Mouse (Mus musculus): ENCODE data around the gene Baat.

DNA sequence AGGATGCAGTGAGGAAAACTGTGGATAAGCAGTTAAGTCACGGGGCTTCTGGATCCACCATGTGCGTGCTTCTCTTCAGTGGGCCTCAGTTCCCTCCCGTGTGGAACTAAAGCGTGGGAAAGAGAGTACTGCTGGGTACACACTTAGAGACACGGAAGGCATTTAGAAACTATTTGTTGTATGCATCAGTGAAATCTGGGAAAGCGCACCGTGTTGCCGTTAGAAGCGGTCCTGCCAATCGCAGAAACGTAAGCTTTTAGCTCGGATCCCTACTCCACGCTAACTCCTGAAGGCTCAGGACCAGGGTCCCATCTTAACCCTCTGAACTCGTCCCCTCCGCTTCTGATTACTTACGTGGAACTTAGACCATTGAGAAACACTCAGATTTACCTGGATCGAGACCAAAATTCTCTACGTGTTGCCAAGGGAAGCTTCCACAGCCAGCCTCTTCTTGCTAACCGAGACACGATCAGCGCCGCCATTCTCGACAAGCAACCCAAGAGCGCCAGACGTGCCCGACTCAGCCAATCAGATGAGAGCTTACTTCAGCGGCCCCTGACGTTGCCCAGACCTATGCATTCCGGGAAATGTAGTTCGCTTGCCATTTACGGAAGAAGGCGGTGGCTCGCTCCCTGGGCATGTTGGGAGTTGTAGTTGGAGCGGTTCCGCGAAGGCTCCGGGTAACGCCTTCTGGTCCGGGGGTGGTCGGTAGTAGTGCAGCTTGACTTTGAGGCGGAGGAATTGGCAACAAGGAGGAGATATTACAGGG is 14.4 kb upstream of the Baat start, which contains the start of the genes Mrpl50 and Zfp189:
- peak; percentile 68; the same call in 1 of the 2 replicates for TF ChIP-seq POLR2A (IDR thresholded peaks at IDR 0.05; ENCODE audit: extremely low read depth, insufficient read depth, low read length)
- no peak for TF ChIP-seq CTCF (IDR thresholded peaks at IDR 0.05; ENCODE audit: low read depth, low read length)

Data from liver, adult 2 months (tissue).